Mouse (Mus musculus) stomach, postnatal 0 days (tissue): ENCODE measurements at regions not wholly inside any gene's neighbourhood (a gene's known extent, or its start where the extent isn't known, plus 50 kb on each side); places are given as distances from the start of the nearest gene placed in this dataset.

ENCODE experiments used
- ATAC-seq: fragments of 200-750 bp; cut with Nextera tagmentation; 2 replicates; pipeline ENCODE4 v1.8.0; 2017; ENCODE audit not compliant: low FRiP score, low TSS enrichment
- DNase-seq: peaks from one replicate; pipeline ENCODE4 v3.0.0-alpha.2; 2016; ENCODE audit warnings: low spot score
- H3K27ac ChIP-seq: fragments of 300-500 bp; sonication (generic); replicated peaks from 2 replicates; pipeline ENCODE4 v1.5.1; 2014; ENCODE audit warnings: mild to moderate bottlenecking, control low read depth
- H3K27me3 ChIP-seq: fragments of 300-500 bp; sonication (generic); 2 replicates; pipeline ENCODE4 v1.6.1; 2014; ENCODE audit warnings: low read length; ENCODE audit not compliant: control insufficient read depth, insufficient read depth
- H3K36me3 ChIP-seq: fragments of 300-500 bp; sonication (generic); 2 replicates; pipeline ENCODE4 v1.6.1; 2014; ENCODE audit warnings: low read length, mixed read lengths; ENCODE audit not compliant: control insufficient read depth, insufficient read depth
- H3K4me1 ChIP-seq: fragments of 300-500 bp; sonication (generic); replicated peaks from 2 replicates; pipeline ENCODE4 v1.6.1; 2014; ENCODE audit warnings: antibody characterized with exemption; ENCODE audit not compliant: control insufficient read depth, insufficient read depth
- H3K4me2 ChIP-seq: fragments of 300-500 bp; sonication (generic); replicated peaks from 2 replicates; pipeline ENCODE4 v1.6.1; 2014; ENCODE audit warnings: low read depth, mild to moderate bottlenecking, control low read depth, moderate library complexity
- H3K4me3 ChIP-seq: fragments of 300-500 bp; sonication (generic); 2 replicates; pipeline ENCODE4 v1.5.1; 2014; ENCODE audit warnings: low read depth, low read length, control low read depth
- H3K9ac ChIP-seq: fragments of 300-500 bp; sonication (generic); 2 replicates; pipeline ENCODE4 v1.6.1; 2014; ENCODE audit warnings: mild to moderate bottlenecking, low read length, control low read depth, mixed read lengths
- H3K9me3 ChIP-seq: fragments of 300-500 bp; sonication (generic); 2 replicates; pipeline ENCODE4 v1.6.1; 2016; ENCODE audit warnings: low read length; ENCODE audit not compliant: control insufficient read depth
- CTCF ChIP-seq: IDR thresholded peaks from 2 replicates; pipeline ENCODE4 v1.5.1; 2016; ENCODE audit warnings: antibody characterized with exemption, low read depth, mild to moderate bottlenecking, moderate library complexity
- EP300 ChIP-seq: optimal IDR thresholded peaks from 2 replicates; pipeline ENCODE3; 2016; ENCODE audit warnings: antibody characterized with exemption
- WGBS: fragments of 180-500 bp; shearing (Covaris S2); extraction: QIAGEN DNeasy Blood & Tissue Kit; methylation state at CpG from one replicate; pipeline ENCODE4 v1.1.7; 2014; 5-methylcytosine and 5-hydroxymethylcytosine counted together

GRCm38 (mm10) chr4:40031361-40031760, 111.5 kb upstream of the Aco1 start:
- Histone ChIP-seq H3K27me3 (no peaks in the 10 kb centered on the region), H3K4me3 (no peak overlapping the region), H3K4me2 (no peak overlapping the region), H3K4me1 (no peaks in the 10 kb centered on the region), H3K9ac (no peak overlapping the region), H3K36me3 (no peaks in the 10 kb centered on the region), H3K9me3 (no peaks in the 10 kb centered on the region), H3K27ac (no peak overlapping the region)
- DNase-seq (no peak), ATAC-seq (no peak)
- TF ChIP-seq CTCF = no peak
- WGBS = 84% methylated on average over 1 of the region's 1 CpGs

- Histone ChIP-seq H3K9ac (no peak overlapping the region), H3K9me3 (no peaks in the 10 kb centered on the region), H3K4me2 (no peak overlapping the region), H3K4me3 (no peak overlapping the region), H3K4me1 (no peaks in the 10 kb centered on the region), H3K27me3 (no peaks in the 10 kb centered on the region), H3K27ac (no peak overlapping the region), H3K36me3 (no peaks in the 10 kb centered on the region)
- ATAC-seq = no peak
- WGBS = 98% methylated on average over 10 of the region's 10 CpGs
- no peak for TF ChIP-seq CTCF
- TF ChIP-seq EP300 = no peak
- no peak for DNase-seq
Observed at GRCm38 (mm10) chr4:40047846-40048245, 95.0 kb upstream of the Aco1 start.

GRCm38 (mm10) chr4:40049086-40049485, 93.8 kb upstream of the Aco1 start:
- Histone ChIP-seq H3K27me3 (no peaks in the 10 kb centered on the region), H3K27ac (no peak overlapping the region), H3K4me3 (no peak overlapping the region), H3K4me2 (no peak overlapping the region), H3K36me3 (no peaks in the 10 kb centered on the region), H3K9ac (no peak overlapping the region), H3K9me3 (no peaks in the 10 kb centered on the region), H3K4me1 (no peaks in the 10 kb centered on the region)
- TF ChIP-seq EP300 (no peak), CTCF (no peak)
- ATAC-seq (no peak), DNase-seq (no peak)
- WGBS = 56% methylated on average over 6 of the region's 6 CpGs

- no peak overlapping the region for H3K9ac ChIP-seq
- H3K27me3 ChIP-seq = no peaks in the 10 kb centered on the region
- H3K27ac ChIP-seq = no peak overlapping the region
- WGBS = 69% methylated on average over 4 of the region's 4 CpGs
- H3K36me3 ChIP-seq = no peaks in the 10 kb centered on the region
- TF ChIP-seq EP300 = no peak
- no peak for TF ChIP-seq CTCF
- ATAC-seq (no peak), DNase-seq (no peak)
- no peaks in the 10 kb centered on the region for H3K4me1 ChIP-seq
- no peak overlapping the region for H3K4me3 ChIP-seq
- H3K4me2 ChIP-seq = no peak overlapping the region
- no peaks in the 10 kb centered on the region for H3K9me3 ChIP-seq
Observed at GRCm38 (mm10) chr4:40051848-40052247, 91.0 kb upstream of the Aco1 start.

- DNase-seq = no peak
- ATAC-seq = no peak
- Histone ChIP-seq H3K27ac (no peak overlapping the region), H3K4me1 (no peaks in the 10 kb centered on the region), H3K36me3 (no peaks in the 10 kb centered on the region), H3K4me3 (no peak overlapping the region), H3K27me3 (no peaks in the 10 kb centered on the region), H3K9ac (no peak overlapping the region), H3K9me3 (no peaks in the 10 kb centered on the region), H3K4me2 (no peak overlapping the region)
- WGBS = 75% methylated on average over 2 of the region's 2 CpGs
- TF ChIP-seq CTCF (no peak), EP300 (no peak)
Observed at GRCm38 (mm10) chr4:40053391-40053790, 89.5 kb upstream of the Aco1 start.

GRCm38 (mm10) chr4:40063751-40064456, 79.0 kb upstream of the Aco1 start:
- Histone ChIP-seq H3K9me3 (no peaks in the 10 kb centered on the region), H3K4me2 (no peak overlapping the region), H3K9ac (no peak overlapping the region), H3K4me3 (no peak overlapping the region), H3K27ac (no peak overlapping the region), H3K27me3 (no peaks in the 10 kb centered on the region), H3K36me3 (no peaks in the 10 kb centered on the region), H3K4me1 (no peaks in the 10 kb centered on the region)
- WGBS = 69% methylated on average over 3 of the region's 3 CpGs
- DNase-seq (no peak), ATAC-seq (no peak)
- TF ChIP-seq CTCF (no peak), EP300 (no peak)
